Mouse (Mus musculus) limb, embryonic 11.5 days (tissue): Measurements from ENCODE around the gene Fktn. TPM values are rescaled to one million over a fixed set of nuclear protein-coding genes. Genes with fewer than 3 reads are reported as not detected.
"Not testable (repeated sequence)": the region's sequence is repeated elsewhere in the genome, so short reads cannot be mapped to it uniquely, and the experiment has no call there.

Experiments
- ATAC-seq: fragments of 200-750 bp; cut with Nextera tagmentation; 2 replicates; pipeline ENCODE4 v1.8.0; 2017; ENCODE audit warnings: low read depth; ENCODE audit not compliant: insufficient number of reproducible peaks, low FRiP score, low TSS enrichment
- DNase-seq: peaks from one replicate; pipeline ENCODE4 v3.0.0-alpha.2; 2015; ENCODE audit warnings: low spot score
- H3K27ac ChIP-seq: fragments of 300-500 bp; sonication (generic); replicated peaks from 2 replicates; pipeline ENCODE4 v1.5.1; 2014; ENCODE audit warnings: low read depth, mild to moderate bottlenecking, low read length
- H3K27me3 ChIP-seq: fragments of 300-500 bp; sonication (generic); 2 replicates; pipeline ENCODE4 v1.6.1; 2014; ENCODE audit warnings: mild to moderate bottlenecking, low read length, mixed read lengths; ENCODE audit not compliant: control insufficient read depth, insufficient read depth
- H3K36me3 ChIP-seq: fragments of 300-500 bp; sonication (generic); 2 replicates; pipeline ENCODE4 v1.6.1; 2014; ENCODE audit warnings: mild to moderate bottlenecking, low read length, moderate library complexity, mixed read lengths; ENCODE audit not compliant: control insufficient read depth, insufficient read depth
- H3K4me1 ChIP-seq: fragments of 300-500 bp; sonication (generic); 2 replicates; pipeline ENCODE4 v1.6.1; 2014; ENCODE audit warnings: low read length, mixed read lengths; ENCODE audit not compliant: control insufficient read depth, insufficient read depth
- H3K4me2 ChIP-seq: fragments of 300-500 bp; sonication (generic); 2 replicates; pipeline ENCODE4 v1.6.1; 2014; ENCODE audit warnings: low read depth, mild to moderate bottlenecking, moderate library complexity; ENCODE audit not compliant: severe bottlenecking
- H3K4me3 ChIP-seq: fragments of 300-500 bp; sonication (generic); 2 replicates; pipeline ENCODE4 v1.5.1; 2014; ENCODE audit warnings: low read depth, low read length
- H3K9ac ChIP-seq: fragments of 300-500 bp; sonication (generic); 2 replicates; pipeline ENCODE4 v1.6.1; 2014; ENCODE audit warnings: mild to moderate bottlenecking, low read length
- H3K9me3 ChIP-seq: fragments of 300-500 bp; sonication (generic); 2 replicates; pipeline ENCODE4 v1.6.1; 2016; ENCODE audit warnings: low read length; ENCODE audit not compliant: control insufficient read depth
- WGBS: fragments of 180-500 bp; shearing (Covaris S2); extraction: QIAGEN DNeasy Blood & Tissue Kit; methylation state at CpG from one replicate; pipeline ENCODE4 v1.1.7; 2014; 5-methylcytosine and 5-hydroxymethylcytosine counted together
- polyA plus RNA-seq: library from polyadenylated mRNA; unstranded; fragments of >200 nt; fragmentation: Nextera tagmentation; extraction: Ambion mirVana; gene quantifications from 2 replicates; pipeline ENCODE4 v1.2.1, GENCODE M21; 2014

The Fktn gene
- polyA plus RNA-seq, 1 experiment from 2014 or later = 12.2 TPM

DNA sequence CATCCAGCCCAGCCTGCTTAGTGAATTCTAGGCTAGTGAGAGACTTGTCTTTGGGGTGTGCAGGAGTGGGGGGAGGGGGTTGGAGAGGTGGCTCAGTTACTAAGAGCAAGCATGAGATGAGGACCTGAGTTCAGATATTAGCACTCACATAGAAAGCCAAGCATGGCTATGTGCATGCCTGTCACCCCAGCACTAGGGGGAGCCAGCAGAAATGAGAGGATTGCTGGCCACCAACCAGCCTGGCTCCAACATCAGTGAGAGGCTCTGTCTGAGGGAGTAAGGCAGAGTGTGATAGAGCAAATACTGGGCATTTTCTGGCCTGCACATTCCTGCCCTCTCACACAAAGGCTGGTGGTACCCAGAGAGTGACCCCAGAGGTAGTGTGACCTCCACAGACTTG is 2.2 kb downstream of the Fktn start:
- Histone ChIP-seq H3K9ac (no peak overlapping the region), H3K27me3 (no peaks in the 10 kb centered on the region), H3K36me3 (no peaks in the 10 kb centered on the region), H3K4me3 (no peak overlapping the region), H3K4me2 (no peak overlapping the region), H3K9me3 (no peaks in the 10 kb centered on the region), H3K27ac (no peak overlapping the region), H3K4me1 (0 out of 2 replicates have a peak, but pooled peaks cover 3% of the 10 kb centered on the region)
- ATAC-seq (no peak), DNase-seq (no peak)

DNA sequence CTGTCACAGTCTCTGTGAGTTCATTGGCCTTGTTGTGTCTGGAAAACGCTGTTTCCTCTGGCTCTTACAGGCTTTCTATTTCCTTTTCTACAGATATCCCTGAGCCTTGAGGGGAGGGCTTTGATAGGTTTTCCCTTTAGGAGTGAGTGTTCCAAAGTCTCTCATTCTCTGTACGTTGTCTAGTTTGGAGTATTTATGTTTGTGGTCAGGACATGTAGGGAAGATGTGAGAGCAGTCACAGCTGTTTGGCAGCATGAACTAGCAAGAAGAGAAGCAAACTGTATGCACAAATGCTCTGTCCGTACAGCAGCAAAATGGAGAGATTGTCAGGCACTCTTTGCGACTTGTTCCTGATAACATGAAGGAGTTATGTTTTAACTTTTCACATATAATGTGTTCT is 3.7 kb downstream of the Fktn start:
- Histone ChIP-seq H3K4me3 (no peak overlapping the region), H3K9me3 (no peaks in the 10 kb centered on the region), H3K36me3 (no peaks in the 10 kb centered on the region), H3K27ac (no peak overlapping the region), H3K4me2 (no peak overlapping the region), H3K27me3 (no peaks in the 10 kb centered on the region), H3K4me1 (0 out of 2 replicates have a peak, but pooled peaks cover 3% of the 10 kb centered on the region), H3K9ac (no peak overlapping the region)
- ATAC-seq (no peak), DNase-seq (no peak)
- 83% methylated on average over 4 of the region's 4 CpGs for WGBS

DNA sequence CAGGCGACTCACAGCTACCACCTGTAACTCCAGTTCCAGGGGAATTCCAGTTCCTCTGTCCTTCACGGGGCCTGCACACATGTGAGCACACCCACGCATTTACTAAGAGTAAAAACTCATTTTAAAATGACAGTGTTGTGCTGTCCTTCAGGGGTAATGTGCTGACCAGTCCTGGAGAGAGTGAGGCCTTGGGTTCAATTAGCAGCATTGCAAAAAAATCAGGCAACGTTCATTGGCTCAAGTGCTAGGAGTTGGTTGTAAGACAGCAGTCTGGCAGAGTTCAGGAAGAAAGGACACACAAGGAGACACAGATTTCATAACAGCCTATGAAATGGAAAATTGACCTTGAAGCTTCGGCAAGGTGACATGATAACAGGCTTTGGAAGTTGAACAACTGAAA is 4.5 kb downstream of the Fktn start:
- H3K27me3 ChIP-seq = no peaks in the 10 kb centered on the region
- ATAC-seq = no peak
- WGBS = 85% methylated on average over 5 of the region's 5 CpGs
- no peak overlapping the region for H3K4me2 ChIP-seq
- H3K9me3 ChIP-seq = no peaks in the 10 kb centered on the region
- no peak overlapping the region for H3K27ac ChIP-seq
- no peak overlapping the region for H3K9ac ChIP-seq
- H3K4me3 ChIP-seq = no peak overlapping the region
- no peak for DNase-seq
- H3K4me1 ChIP-seq = 0 out of 2 replicates have a peak, but pooled peaks cover 3% of the 10 kb centered on the region
- no peaks in the 10 kb centered on the region for H3K36me3 ChIP-seq

DNA sequence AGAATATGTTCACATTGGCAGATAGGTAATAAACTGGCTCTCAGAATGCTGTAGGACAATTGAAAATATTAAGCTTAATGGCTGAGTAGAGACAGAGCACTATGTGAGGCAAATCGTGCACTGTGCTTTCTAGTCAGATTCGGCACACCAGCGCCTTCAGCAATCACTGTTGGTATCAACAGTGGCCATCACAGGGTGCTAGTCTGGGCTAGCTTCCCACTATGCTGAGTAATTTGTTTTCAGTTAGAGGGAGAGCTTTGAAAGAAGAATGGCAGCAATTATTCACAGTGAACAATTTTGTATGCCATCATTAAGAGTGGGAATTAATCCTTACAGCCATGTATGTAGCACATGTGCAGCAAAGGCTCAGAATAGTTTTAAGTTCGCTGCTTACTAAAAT is 8.7 kb downstream of the Fktn start:
- ATAC-seq (no peak), DNase-seq (no peak)
- Histone ChIP-seq H3K27me3 (no peaks in the 10 kb centered on the region), H3K9me3 (no peaks in the 10 kb centered on the region), H3K36me3 (no peaks in the 10 kb centered on the region), H3K27ac (no peak overlapping the region), H3K4me3 (no peak overlapping the region), H3K9ac (no peak overlapping the region), H3K4me1 (no peaks in the 10 kb centered on the region), H3K4me2 (no peak overlapping the region)
- WGBS = 91% methylated on average over 4 of the region's 4 CpGs

DNA sequence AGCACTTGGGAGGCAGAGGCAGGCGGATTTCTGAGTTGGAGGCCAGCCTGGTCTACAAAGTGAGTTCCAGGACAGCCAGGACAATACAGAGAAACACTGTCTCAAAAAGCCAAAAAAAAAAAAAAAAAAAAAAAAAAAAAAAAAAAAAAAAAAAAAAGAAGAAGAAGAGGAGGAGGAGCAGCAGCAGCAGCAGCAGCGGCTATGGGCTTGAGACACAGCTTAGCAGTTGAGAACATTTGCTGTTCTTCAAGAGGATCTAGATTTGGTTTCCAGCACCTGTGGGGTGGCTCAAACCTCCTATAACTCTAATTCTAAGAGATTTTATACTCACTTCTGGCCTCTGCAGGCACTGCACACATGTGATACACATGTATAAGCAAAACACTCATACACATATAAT is 12.3 kb downstream of the Fktn start:
- 95% methylated on average over 2 of the region's 2 CpGs for WGBS
- H3K4me1 ChIP-seq, H3K9ac ChIP-seq, DNase-seq, H3K4me3 ChIP-seq, H3K9me3 ChIP-seq, H3K4me2 ChIP-seq, H3K27me3 ChIP-seq, H3K36me3 ChIP-seq, H3K27ac ChIP-seq, ATAC-seq: not testable (repeated sequence)

DNA sequence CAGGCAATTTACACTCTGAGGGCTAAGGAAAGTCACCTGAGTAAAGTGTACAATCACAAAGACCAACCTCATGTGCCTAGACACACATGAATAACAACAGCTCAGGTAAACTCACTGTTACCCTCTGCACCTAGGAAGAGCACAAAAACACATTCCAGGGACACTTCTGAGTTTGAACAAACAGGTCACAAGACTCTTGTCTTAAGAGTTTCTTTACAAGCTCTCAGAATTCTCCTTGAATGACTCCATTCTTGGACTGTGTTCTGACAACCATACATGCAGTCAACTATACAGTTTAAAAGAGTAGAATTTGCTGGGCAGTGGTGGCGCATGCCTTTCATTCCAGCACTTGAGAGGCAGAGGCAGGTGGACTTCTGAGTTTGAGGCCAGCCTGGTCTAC is 14.3 kb downstream of the Fktn start:
- DNase-seq (no peak), ATAC-seq (no peak)
- H3K9ac ChIP-seq = no peak overlapping the region
- H3K4me1 ChIP-seq = no peaks in the 10 kb centered on the region
- H3K4me2 ChIP-seq = no peak overlapping the region
- H3K27me3 ChIP-seq = no peaks in the 10 kb centered on the region
- no peaks in the 10 kb centered on the region for H3K9me3 ChIP-seq
- 100% methylated on average over 1 of the region's 1 CpGs for WGBS
- no peaks in the 10 kb centered on the region for H3K36me3 ChIP-seq
- no peak overlapping the region for H3K4me3 ChIP-seq
- H3K27ac ChIP-seq = no peak overlapping the region

DNA sequence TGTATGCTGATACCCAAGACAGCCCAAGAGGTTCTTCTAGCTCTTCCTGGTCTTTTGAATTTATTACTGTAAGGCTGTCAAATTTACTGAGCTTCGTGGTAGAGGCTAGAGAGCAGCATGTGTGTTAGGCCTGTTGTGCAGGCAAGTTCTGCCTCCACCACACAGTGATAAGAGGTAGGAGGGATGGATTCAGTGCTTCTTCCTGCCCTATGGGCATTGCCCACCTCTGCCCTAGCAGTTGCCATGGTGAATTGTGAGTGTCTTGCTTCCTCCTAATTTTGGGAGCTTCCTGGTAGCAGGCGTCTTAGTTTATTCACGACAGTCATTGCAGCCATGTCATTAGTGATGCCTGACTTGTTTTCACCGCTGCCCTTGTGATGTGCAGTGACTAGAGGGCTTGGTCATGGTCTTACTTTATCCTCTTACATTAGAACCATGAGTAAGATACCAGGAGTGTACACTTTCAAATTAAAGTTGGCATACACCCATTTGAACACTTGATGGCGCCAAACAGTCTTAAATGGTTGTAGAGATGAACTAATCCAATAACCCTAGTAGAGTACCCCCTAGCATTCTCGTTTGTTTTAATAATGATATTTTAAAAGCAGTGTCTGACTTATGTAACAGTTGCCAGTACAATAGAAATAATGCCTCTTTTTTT is 25.3 kb downstream of the Fktn start:
- H3K4me3 ChIP-seq = no peak overlapping the region
- 53% methylated on average over 6 of the region's 6 CpGs for WGBS
- H3K9me3 ChIP-seq = no peaks in the 10 kb centered on the region
- ATAC-seq = no peak
- no peaks in the 10 kb centered on the region for H3K36me3 ChIP-seq
- no peaks in the 10 kb centered on the region for H3K27me3 ChIP-seq
- no peak overlapping the region for H3K27ac ChIP-seq
- no peaks in the 10 kb centered on the region for H3K4me1 ChIP-seq
- no peak overlapping the region for H3K4me2 ChIP-seq
- peak; percentile 35 for DNase-seq
- H3K9ac ChIP-seq = no peak overlapping the region

DNA sequence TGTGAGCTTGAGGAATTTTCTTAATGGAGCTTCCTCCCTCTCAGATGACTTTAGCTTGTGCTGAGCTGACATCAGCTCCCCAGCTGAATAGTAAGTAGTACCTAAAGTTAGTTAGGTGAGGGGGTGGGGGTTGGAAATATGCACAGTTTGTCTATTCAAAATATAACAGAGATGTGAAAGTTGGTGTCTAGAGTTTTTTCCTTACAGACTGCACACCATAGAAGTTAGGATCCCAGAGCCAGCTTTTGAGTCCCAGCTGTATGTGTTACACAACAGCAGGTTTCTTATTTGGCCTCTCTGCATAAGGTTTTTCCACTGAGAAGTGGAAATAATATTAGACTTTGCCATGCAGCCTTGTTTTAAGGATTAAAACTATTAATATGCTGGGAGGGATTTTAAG is 36.0 kb downstream of the Fktn start:
- no peaks in the 10 kb centered on the region for H3K4me1 ChIP-seq
- DNase-seq (no peak), ATAC-seq (no peak)
- no peak overlapping the region for H3K4me3 ChIP-seq
- H3K36me3 ChIP-seq = peaks cover 5% of the 10 kb centered on the region
- H3K9me3 ChIP-seq = no peaks in the 10 kb centered on the region
- H3K27ac ChIP-seq = no peak overlapping the region
- H3K9ac ChIP-seq = no peak overlapping the region
- H3K4me2 ChIP-seq = no peak overlapping the region
- no peaks in the 10 kb centered on the region for H3K27me3 ChIP-seq
